Mouse (Mus musculus) heart, adult 2 months (tissue): Measurements from ENCODE around the gene Akr1c12. TPM values are rescaled to one million over a fixed set of nuclear protein-coding genes. Genes with fewer than 3 reads are reported as not detected.
"Not testable (repeated sequence)": the region's sequence is repeated elsewhere in the genome, so short reads cannot be mapped to it uniquely, and the experiment has no call there.

Source experiments
- DNase-seq, 2 experiments: peaks; one replicate each; pipeline ENCODE4 v3.0.0; 2021
- H3K27ac ChIP-seq: fragments of 200-600 bp; 2 replicates; pipeline ENCODE4 v1.8.1; 2022
- H3K27me3 ChIP-seq: fragments of 200-500 bp; 2 replicates; pipeline ENCODE4 v1.6.1; 2012; ENCODE audit warnings: mild to moderate bottlenecking, low read length, inconsistent platforms, mixed read lengths; ENCODE audit not compliant: control insufficient read depth, insufficient read depth
- H3K36me3 ChIP-seq: fragments of 200-500 bp; 2 replicates; pipeline ENCODE4 v1.6.1; 2012; ENCODE audit warnings: low read length, inconsistent platforms; ENCODE audit not compliant: control insufficient read depth, insufficient read depth
- H3K4me1 ChIP-seq: fragments of 200-500 bp; 2 replicates; pipeline ENCODE4 v1.6.1; 2011; ENCODE audit warnings: low read length; ENCODE audit not compliant: control insufficient read depth, insufficient read depth
- H3K4me3 ChIP-seq: fragments of 200-600 bp; 2 replicates; pipeline ENCODE4 v1.8.1; 2022
- H3K79me2 ChIP-seq: fragments of 200-500 bp; replicated peaks from 2 replicates; pipeline ENCODE4 v1.6.1; 2012; ENCODE audit warnings: mild to moderate bottlenecking, inconsistent platforms, low read length, moderate library complexity, mixed read lengths; ENCODE audit not compliant: control insufficient read depth, insufficient read depth
- H3K9ac ChIP-seq: fragments of 200-500 bp; 2 replicates; pipeline ENCODE4 v1.6.1; 2012; ENCODE audit warnings: low read depth, mild to moderate bottlenecking, control low read depth, inconsistent platforms, low read length, mixed read lengths
- CTCF ChIP-seq: fragments of 200-600 bp; IDR thresholded peaks from 2 replicates; pipeline ENCODE4 v1.8.1; 2022; ENCODE audit warnings: antibody characterized with exemption, mild to moderate bottlenecking, moderate library complexity
- EP300 ChIP-seq: fragments of 200-500 bp; IDR thresholded peaks from 2 replicates; pipeline ENCODE4 v1.6.1; 2011; ENCODE audit warnings: low read depth, low read length, control low read depth; ENCODE audit not compliant: insufficient read depth
- POLR2A ChIP-seq: fragments of 200-500 bp; IDR thresholded peaks from 2 replicates; pipeline ENCODE4 v1.6.1; 2011; ENCODE audit warnings: mild to moderate bottlenecking, low read depth, low read length, control low read depth; ENCODE audit not compliant: insufficient read depth
- WGBS: fragments of 180-500 bp; shearing (Covaris S2); methylation state at CpG from one replicate; pipeline ENCODE4 v1.1.7; 2018; 5-methylcytosine and 5-hydroxymethylcytosine counted together
- intact Hi-C: fragments of 180-260 bp; cut with DNase I; formaldehyde crosslinking; loops from one replicate; pipeline ENCODE4 v1.15.1; 2025
- polyA plus RNA-seq: library from polyadenylated mRNA; depleted of rRNA; stranded (reverse); fragments of >200 nt; gene quantifications from 2 replicates; pipeline ENCODE4 v1.2.3, GENCODE M21; 2012
- total RNA-seq, 2 experiments: library from RNA; stranded (reverse); gene quantifications; 2 replicates each; pipeline ENCODE4 v1.2.3; 2021

Akr1c12 gene
- total and polyA plus RNA-seq, 3 experiments = 0.14 TPM; not detected in 2

DNA sequence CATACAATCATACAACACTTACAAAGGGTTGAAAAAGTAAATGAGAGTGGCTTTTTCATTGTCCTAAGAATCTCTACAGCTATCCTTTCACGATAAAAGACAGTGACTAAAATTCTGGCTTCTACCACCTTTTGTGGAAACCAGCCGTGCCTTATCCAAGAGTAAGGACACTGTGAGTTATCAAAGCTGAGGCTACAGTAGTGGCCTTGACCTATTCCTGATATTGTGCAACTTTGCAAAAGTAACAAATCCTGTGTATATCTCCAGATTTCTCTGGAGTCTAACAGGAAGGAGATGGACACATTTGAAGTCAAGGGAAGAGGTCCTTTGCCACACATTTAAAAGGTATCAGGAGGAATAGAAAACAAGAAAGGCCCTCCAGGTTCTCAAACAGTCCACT lies 1.7 kb downstream of the Akr1c12 start:
- Histone ChIP-seq H3K4me3 (no peak overlapping the region), H3K9ac (no peak overlapping the region), H3K36me3 (no peaks in the 10 kb centered on the region), H3K27ac (no peak overlapping the region), H3K4me1 (no peaks in the 10 kb centered on the region), H3K79me2 (no peaks in the 10 kb centered on the region), H3K27me3 (no peaks in the 10 kb centered on the region)
- intact Hi-C loops = no loop called here
- TF ChIP-seq EP300 = no peak
- no peak for TF ChIP-seq CTCF
- no peak for TF ChIP-seq POLR2A
- 67% methylated on average over 2 of the region's 2 CpGs for WGBS
- DNase-seq = no peak

DNA sequence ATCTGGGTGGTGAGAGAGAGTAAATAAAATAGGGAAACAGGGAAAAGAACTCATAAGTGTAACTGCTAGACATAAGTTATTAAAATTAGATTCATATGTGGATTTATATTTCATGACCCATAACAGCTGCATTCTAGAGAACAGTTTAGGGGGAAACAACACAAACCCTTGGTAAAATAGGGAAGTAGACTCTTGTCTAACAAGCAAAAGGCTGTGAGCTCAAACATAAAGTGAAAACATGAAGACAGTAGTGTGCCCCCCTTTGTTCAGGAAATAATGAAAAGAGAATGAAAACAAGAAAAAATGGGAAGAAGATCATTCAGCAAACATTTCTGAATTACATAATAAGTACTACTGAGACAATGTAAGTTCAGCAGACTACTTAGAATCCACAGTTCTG lies 8.4 kb downstream of the Akr1c12 start:
- H3K27me3 ChIP-seq = no peaks in the 10 kb centered on the region
- no peak for DNase-seq
- no peak overlapping the region for H3K4me3 ChIP-seq
- no peak for TF ChIP-seq POLR2A
- TF ChIP-seq CTCF = no peak
- TF ChIP-seq EP300 = no peak
- H3K36me3 ChIP-seq = no peaks in the 10 kb centered on the region
- H3K9ac ChIP-seq = no peak overlapping the region
- no peaks in the 10 kb centered on the region for H3K4me1 ChIP-seq
- H3K79me2 ChIP-seq = no peaks in the 10 kb centered on the region
- H3K27ac ChIP-seq = no peak overlapping the region
- intact Hi-C loops = no loop called here

DNA sequence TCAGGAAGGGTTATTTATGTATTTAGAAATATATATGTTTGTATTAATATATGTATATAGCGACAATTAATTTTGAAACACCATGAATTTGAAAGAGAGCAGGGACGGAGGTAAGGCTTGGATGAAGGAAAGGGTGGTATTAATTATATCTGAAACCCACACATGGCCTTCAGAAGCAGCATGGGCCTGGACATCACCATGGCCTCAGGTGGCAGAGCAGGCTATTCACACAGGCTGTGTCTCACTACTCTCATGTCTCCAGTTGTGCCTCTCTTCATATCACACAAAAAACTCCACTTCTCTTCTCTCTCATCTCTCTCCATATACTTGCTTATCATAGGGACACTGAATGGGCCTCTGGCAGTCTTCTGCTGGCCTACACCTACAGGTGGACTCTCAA lies 13.8 kb downstream of the Akr1c12 start:
- intact Hi-C loops, H3K4me3 ChIP-seq, DNase-seq, H3K36me3 ChIP-seq, H3K4me1 ChIP-seq, H3K27ac ChIP-seq, H3K9ac ChIP-seq, H3K27me3 ChIP-seq, H3K79me2 ChIP-seq: not testable (repeated sequence)
- 87% methylated on average over 2 of the region's 2 CpGs for WGBS

DNA sequence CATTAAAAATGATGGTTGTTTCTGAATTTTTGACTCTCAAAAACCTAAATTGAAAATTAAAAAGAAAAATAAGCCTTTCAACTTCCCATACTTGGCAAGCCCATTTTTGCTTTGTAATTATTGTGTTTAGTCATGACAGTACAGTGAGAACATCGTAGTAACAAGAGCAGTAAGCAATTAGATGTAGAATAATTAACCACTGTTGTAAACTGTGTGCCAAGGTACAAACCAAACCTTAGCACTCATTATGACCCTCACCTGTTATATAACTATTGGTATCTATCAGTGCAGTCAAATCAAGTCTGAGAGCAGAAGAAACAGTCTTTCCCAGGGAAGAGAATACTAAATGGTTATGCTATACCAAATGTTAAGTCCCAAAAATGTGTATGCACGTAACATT lies 14.2 kb downstream of the Akr1c12 start:
- DNase-seq = no peak
- no peak overlapping the region for H3K4me3 ChIP-seq

DNA sequence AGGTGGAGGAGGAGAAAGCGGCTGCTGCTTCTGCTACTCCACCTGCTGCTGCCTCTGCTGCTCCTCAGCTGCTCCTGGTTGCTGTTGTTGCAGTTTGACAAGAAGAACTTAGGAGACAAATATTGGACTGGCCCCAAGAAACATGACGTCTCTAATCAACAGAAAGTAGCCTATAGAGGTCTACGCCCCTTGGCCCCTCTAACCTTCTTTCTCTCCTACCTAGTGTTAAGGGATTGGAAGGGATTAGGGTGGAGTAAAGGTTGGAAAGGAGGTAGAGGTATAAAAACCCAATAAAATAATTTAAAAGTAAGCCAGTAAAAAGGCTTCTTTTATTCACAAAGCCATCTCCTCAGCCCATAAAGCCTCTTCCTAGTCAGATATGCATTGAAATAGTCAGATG lies 14.6 kb downstream of the Akr1c12 start:
- TF ChIP-seq EP300 (no peak), POLR2A (no peak), CTCF (no peak)

More for the DNA sequence above, 14.2 kb downstream of the Akr1c12 start:
- H3K4me1 ChIP-seq = no peaks in the 10 kb centered on the region
- H3K27me3 ChIP-seq = no peaks in the 10 kb centered on the region
- no peaks in the 10 kb centered on the region for H3K36me3 ChIP-seq
- H3K79me2 ChIP-seq = no peaks in the 10 kb centered on the region
- intact Hi-C loops = no loop called here
- H3K27ac ChIP-seq = no peak overlapping the region
- no peak overlapping the region for H3K9ac ChIP-seq
- no peak for TF ChIP-seq EP300
- TF ChIP-seq POLR2A = no peak
- no peak for TF ChIP-seq CTCF
- WGBS = 88% methylated on average over 2 of the region's 2 CpGs

DNA sequence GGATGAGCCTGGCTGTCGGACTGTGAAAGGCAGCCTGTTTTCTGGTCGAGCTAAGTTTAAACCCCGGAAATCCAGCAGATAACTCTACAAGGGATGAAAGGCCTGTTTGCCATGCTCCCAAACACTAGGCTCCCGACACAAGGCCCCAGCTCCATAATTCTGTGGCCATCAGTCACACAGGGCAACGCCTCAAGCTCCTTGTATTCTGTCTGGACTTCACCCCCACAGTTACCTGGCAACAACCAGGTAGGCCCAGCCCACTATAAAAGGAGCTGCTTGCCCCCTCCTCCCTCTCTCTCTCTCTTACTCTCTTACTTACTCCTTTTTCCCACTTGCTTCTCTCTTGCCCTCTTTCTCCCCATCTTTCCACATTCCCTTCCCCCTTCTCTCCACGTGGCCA lies 21.9 kb downstream of the Akr1c12 start:
- DNase-seq = no peak
- H3K27ac ChIP-seq = no peak overlapping the region

More for the DNA sequence above, 14.6 kb downstream of the Akr1c12 start:
- Histone ChIP-seq H3K36me3 (no peaks in the 10 kb centered on the region), H3K27me3 (no peaks in the 10 kb centered on the region), H3K4me3 (no peak overlapping the region), H3K4me1 (no peaks in the 10 kb centered on the region), H3K9ac (no peak overlapping the region), H3K79me2 (no peaks in the 10 kb centered on the region), H3K27ac (no peak overlapping the region)
- intact Hi-C loops = no loop called here
- 63% methylated on average over 3 of the region's 3 CpGs for WGBS
- no peak for DNase-seq

DNA sequence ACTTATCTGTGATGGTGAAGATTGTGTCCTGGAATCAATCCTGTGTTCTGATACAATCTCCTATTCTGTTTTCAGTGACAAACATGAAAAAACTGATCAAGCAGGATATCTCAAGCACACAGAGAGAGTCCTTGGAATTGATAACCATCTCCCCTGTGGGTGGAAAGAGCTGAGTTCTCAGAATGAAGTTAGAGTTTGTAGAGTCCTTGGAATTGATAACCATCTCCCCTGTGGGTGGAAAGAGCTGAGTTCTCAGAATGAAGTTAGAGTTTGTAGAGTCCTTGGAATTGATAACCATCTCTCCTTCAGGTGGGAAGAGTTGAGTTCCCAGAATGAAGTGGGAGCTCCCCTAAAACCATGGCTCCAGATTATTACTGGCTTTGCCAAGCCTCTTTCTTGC lies 22.3 kb downstream of the Akr1c12 start:
- H3K4me1 ChIP-seq, H3K36me3 ChIP-seq, DNase-seq, H3K27ac ChIP-seq, H3K4me3 ChIP-seq, H3K9ac ChIP-seq, intact Hi-C loops, H3K79me2 ChIP-seq, H3K27me3 ChIP-seq: not testable (repeated sequence)

More for the DNA sequence above, 21.9 kb downstream of the Akr1c12 start:
- intact Hi-C loops = no loop called here
- H3K27me3 ChIP-seq = no peaks in the 10 kb centered on the region
- no peak for TF ChIP-seq CTCF
- TF ChIP-seq EP300 = no peak
- no peak for TF ChIP-seq POLR2A
- WGBS = 73% methylated on average over 6 of the region's 6 CpGs
- H3K79me2 ChIP-seq = no peaks in the 10 kb centered on the region
- no peak overlapping the region for H3K9ac ChIP-seq
- no peaks in the 10 kb centered on the region for H3K36me3 ChIP-seq
- H3K4me3 ChIP-seq = no peak overlapping the region
- no peaks in the 10 kb centered on the region for H3K4me1 ChIP-seq
